Mouse (Mus musculus) large intestine, adult 2 months (tissue): ENCODE results near the gene Arhgap31. TPM values are rescaled to one million over a fixed set of nuclear protein-coding genes. Genes with fewer than 3 reads are reported as not detected.
"Not testable (repeated sequence)": the region's sequence is repeated elsewhere in the genome, so short reads cannot be mapped to it uniquely, and the experiment has no call there.

Experiments used
- DNase-seq: peaks from one replicate; pipeline ENCODE4 v3.0.0-alpha.2; 2012; ENCODE audit warnings: low read depth, low spot score
- WGBS: fragments of 180-500 bp; shearing (Covaris S2); methylation state at CpG from one replicate; pipeline ENCODE4 v1.1.7; 2018; 5-methylcytosine and 5-hydroxymethylcytosine counted together
- polyA plus RNA-seq: library from polyadenylated mRNA; depleted of rRNA; stranded (reverse); fragments of >200 nt; gene quantifications from 2 replicates; pipeline ENCODE4 v1.2.3, GENCODE M21; 2012

Gene Arhgap31
- polyA plus RNA-seq, 1 experiment: 2.1 TPM

GRCm38 (mm10) chr16:38729139-38729538, 16.1 kb upstream of the Arhgap31 start:
- no peak for DNase-seq
- 75% methylated on average over 6 of the region's 6 CpGs for WGBS

GRCm38 (mm10) chr16:38728576-38729132, 15.6 kb upstream of the Arhgap31 start:
- no peak for DNase-seq
- WGBS: 89% methylated on average over 15 of the region's 15 CpGs

GRCm38 (mm10) chr16:38724974-38725373, 11.9 kb upstream of the Arhgap31 start:
- DNase-seq: no peak
- WGBS: 41% methylated on average over 13 of the region's 13 CpGs

- no peak for DNase-seq
- 79% methylated on average over 8 of the region's 8 CpGs for WGBS
Measured at GRCm38 (mm10) chr16:38724256-38724655, 11.2 kb upstream of the Arhgap31 start.

- WGBS: 94% methylated on average over 9 of the region's 9 CpGs
- DNase-seq: no peak
Measured at GRCm38 (mm10) chr16:38721377-38721776, 8.3 kb upstream of the Arhgap31 start.

GRCm38 (mm10) chr16:38714259-38714526, 1.1 kb upstream of the Arhgap31 start:
- DNase-seq: not testable (repeated sequence)
- 21% methylated on average over 11 of the region's 12 CpGs for WGBS

GRCm38 (mm10) chr16:38713404-38714258, 557 bp upstream of the Arhgap31 start:
- DNase-seq: peak; percentile 38
- WGBS: 6% methylated on average over 17 of the region's 17 CpGs

GRCm38 (mm10) chr16:38712105-38712504, 969 bp downstream of the Arhgap31 start:
- 6% methylated on average over 12 of the region's 12 CpGs for WGBS
- DNase-seq: no peak

GRCm38 (mm10) chr16:38711245-38711644, 1.8 kb downstream of the Arhgap31 start:
- WGBS: 50% methylated on average over 4 of the region's 4 CpGs
- DNase-seq: no peak

GRCm38 (mm10) chr16:38708962-38709520, 4.0 kb downstream of the Arhgap31 start:
- 69% methylated on average over 7 of the region's 7 CpGs for WGBS
- DNase-seq: no peak

- WGBS: 70% methylated on average over 7 of the region's 7 CpGs
- DNase-seq: no peak
Measured at GRCm38 (mm10) chr16:38706782-38707181, 6.3 kb downstream of the Arhgap31 start.

GRCm38 (mm10) chr16:38705531-38706281, 7.4 kb downstream of the Arhgap31 start:
- 65% methylated on average over 9 of the region's 9 CpGs for WGBS
- DNase-seq: no peak

GRCm38 (mm10) chr16:38703501-38703900, 9.6 kb downstream of the Arhgap31 start:
- 55% methylated on average over 6 of the region's 6 CpGs for WGBS

GRCm38 (mm10) chr16:38702316-38702715, 10.8 kb downstream of the Arhgap31 start:
- 86% methylated on average over 3 of the region's 3 CpGs for WGBS
- no peak for DNase-seq

More at GRCm38 (mm10) chr16:38703501-38703900, 9.6 kb downstream of the Arhgap31 start:
- no peak for DNase-seq

- DNase-seq: no peak
- WGBS: 65% methylated on average over 9 of the region's 9 CpGs
Measured at GRCm38 (mm10) chr16:38701492-38702185, 11.4 kb downstream of the Arhgap31 start.

GRCm38 (mm10) chr16:38700392-38701162, 12.5 kb downstream of the Arhgap31 start:
- 40% methylated on average over 16 of the region's 16 CpGs for WGBS
- no peak for DNase-seq

GRCm38 (mm10) chr16:38697611-38698010, 15.5 kb downstream of the Arhgap31 start:
- DNase-seq: no peak
- 83% methylated on average over 5 of the region's 5 CpGs for WGBS

GRCm38 (mm10) chr16:38695557-38695956, 17.5 kb downstream of the Arhgap31 start:
- DNase-seq: no peak
- 85% methylated on average over 5 of the region's 5 CpGs for WGBS
